Mouse (Mus musculus): ENCODE results near the gene Ppp1r3g.

The Ppp1r3g gene

GRCm38 (mm10) chr13:35994067-35994466 lies 35.4 kb downstream of the Ppp1r3g start:
- DNase-seq (ENCODE audit: extremely low read depth, insufficient read length, low spot score) = peak; percentile 44

DNA sequence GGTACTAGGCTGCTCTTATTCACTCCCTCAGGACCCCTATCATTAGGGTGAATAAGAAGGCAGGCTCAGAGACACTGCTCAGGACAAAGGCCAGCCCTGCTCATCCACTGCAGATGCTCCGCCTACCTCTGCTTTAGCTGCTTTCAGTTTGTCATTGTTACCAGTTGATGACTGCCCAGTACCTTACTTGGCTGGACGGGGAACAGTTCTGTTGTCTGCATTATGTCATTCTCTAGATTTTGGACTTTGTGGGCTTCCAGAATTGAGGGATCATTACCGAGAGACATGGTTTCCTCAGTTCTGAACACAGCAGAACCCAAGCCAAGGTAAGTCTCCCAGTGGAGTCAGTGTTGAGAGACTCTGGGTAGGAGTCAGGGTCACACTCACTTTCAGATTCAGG lies 36.6 kb downstream of the Ppp1r3g start:
- DNase-seq (ENCODE audit: extremely low read depth, insufficient read length, low spot score) = no peak

DNA sequence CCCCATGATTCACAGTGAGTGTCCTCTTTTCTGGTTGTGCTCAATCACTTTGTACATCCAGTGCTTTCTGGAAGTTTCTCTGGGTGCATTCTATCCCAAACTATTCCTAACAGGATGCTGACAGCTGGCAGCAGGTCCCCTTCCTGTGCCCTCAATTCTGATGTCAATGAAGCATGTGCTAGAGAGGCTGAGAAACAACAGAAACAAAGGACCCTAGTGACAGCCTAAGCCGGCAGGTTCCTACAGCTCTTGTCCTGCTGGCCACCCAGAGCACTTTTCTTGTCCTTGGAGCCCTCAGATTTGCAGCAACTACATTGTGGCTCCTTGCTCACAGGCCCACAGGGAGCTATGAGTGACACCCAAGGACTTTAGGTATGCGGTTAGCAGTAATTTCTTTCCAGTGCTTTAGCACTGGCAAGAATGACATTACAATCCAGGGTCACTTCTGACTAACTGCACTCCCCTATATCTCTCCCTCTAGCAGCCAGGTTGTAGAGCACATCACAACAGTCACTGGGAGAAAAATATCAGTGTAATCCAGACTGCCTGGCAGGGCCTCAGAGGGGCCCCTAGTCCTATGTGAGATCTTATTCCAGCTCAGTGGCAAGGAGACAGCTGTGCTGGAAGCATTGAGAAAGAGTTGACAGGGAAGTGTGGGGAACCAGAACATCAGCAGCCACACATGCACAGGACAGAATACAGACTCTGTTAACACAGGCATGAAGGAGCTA lies 37.2 kb downstream of the Ppp1r3g start:
- no peak for DNase-seq (ENCODE audit: extremely low read depth, insufficient read length, low spot score)

DNA sequence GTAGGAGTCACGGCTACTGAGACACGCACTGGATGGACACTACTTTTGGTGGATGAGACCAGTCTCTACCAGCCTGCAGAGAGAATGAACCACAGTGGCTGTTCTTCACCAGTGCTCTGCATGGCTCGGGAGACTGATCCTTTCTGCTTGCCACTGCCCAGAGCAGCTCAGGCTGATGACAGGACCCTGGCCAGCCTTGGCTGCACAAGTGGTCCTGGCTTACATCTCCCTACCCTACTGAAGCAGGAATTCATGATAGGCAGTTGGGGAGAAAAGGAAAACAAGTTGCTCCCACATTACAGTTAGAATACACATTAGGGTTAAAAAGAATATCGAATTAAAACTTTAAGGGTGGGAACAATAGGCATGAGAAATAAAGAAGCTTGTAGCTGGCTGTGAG lies 39.0 kb downstream of the Ppp1r3g start:
- no peak for DNase-seq (ENCODE audit: extremely low read depth, insufficient read length, low spot score)

DNA sequence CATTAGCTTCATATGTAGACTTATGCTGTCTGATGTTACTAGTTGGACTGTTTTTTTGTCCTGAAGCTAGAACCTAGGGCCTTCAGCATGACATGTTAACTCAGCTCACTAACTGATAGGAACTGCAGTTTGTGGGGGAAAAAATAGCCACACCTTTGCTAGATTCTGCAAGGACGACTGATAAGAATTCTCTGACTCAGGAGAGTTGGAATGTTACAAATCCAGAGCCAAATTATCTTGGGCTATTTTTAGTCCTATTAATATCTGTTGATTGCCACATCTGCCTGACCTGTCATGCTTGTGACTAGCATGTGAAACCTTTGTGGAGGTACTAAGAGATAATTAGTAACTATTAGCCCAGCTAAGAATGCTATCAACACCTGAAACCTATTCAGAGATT lies 42.2 kb downstream of the Ppp1r3g start:
- no peak for DNase-seq (ENCODE audit: extremely low read depth, insufficient read length, low spot score)

GRCm38 (mm10) chr13:36009981-36010380 lies 51.3 kb downstream of the Ppp1r3g start:
- no peak for DNase-seq (ENCODE audit: extremely low read depth, insufficient read length, low spot score)

GRCm38 (mm10) chr13:36015636-36016035 lies 57.0 kb downstream of the Ppp1r3g start:
- no peak for DNase-seq (ENCODE audit: extremely low read depth, insufficient read length, low spot score)

GRCm38 (mm10) chr13:36018017-36018416 lies 59.4 kb downstream of the Ppp1r3g start:
- DNase-seq (ENCODE audit: extremely low read depth, insufficient read length, low spot score) = no peak

DNA sequence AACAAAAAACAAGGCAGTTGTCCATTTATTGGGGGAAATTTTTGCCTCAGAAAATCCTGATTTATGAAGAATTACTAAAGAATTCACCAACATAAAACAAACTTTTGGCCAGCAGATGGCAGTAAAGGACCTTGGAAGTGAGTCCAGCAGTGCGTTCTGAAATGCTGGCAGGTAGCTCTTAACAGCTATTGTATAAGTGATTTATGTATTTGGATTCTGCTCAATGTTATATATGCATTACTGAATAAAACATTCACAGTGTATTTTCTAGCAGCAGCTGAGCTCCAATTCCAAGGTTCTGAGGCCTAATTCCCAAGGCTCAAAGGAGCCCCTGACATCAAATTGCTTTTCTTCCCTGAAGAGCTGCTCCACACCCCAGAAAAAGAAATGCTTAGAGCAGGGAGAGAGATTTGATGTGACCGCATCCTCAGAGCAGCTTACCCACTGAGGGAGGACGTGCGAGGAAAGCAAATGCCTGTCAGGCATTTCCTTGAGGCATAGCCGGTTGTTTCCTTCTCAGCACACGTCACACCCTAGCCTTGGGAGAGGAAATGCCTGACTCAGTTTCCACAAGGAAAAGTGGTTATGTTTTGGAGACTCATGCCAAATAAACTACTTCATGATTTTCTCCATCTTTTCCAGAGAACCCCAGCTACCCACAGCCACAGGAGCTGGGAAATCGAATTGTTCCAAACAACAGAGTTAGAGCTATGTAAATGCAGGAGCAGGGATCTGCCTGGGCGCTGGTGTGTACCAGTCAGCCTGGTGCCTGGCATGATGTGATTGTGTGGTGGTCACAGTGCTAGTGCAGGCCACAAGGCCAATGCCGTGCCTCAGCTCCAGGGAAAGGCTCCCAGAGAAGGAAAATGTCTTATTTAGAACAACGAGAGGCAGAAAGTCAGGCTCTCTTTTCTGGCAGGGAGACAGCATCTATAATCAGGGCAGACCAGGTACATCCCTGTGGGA lies 61.0 kb downstream of the Ppp1r3g start:
- DNase-seq (ENCODE audit: extremely low read depth, insufficient read length, low spot score) = no peak

Measured in 3134 (cell line).